Mouse (Mus musculus) ES-Bruce4 (cell line): ENCODE results near the gene Cemip2.

Experiments used
- CTCF ChIP-seq: IDR thresholded peaks from one replicate; pipeline ENCODE4 v1.8.1; 2011; ENCODE audit warnings: low read depth, low read length
- EP300 ChIP-seq: IDR thresholded peaks from 2 replicates; pipeline ENCODE4 v1.6.1; 2011; ENCODE audit warnings: low read depth, low read length; ENCODE audit not compliant: insufficient read depth

DNA sequence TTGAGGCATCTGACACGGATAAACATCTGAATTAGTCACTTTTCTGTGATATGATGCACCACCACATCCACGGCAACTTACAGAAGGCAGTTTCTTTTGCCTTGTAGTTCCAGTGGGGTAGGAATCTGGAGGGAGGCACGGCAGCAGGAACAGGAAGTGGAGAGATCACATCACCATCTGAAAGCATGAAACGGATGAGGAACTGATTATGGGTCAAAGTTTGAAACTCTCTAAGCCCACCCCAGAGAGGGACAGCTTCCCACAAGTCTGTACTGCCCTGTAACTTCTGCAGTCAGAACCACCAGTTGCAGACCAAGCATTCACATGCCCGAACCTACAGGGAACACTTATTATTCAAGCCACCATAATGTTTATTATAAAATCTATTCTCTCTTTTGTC is 117.4 kb downstream of the Cemip2 start:
- no peak for TF ChIP-seq EP300
- no peak for TF ChIP-seq CTCF
